Mouse (Mus musculus) kidney, postnatal 36 days (tissue): ENCODE measurements at regions not wholly inside any gene's neighbourhood (a gene's known extent, or its start where the extent isn't known, plus 50 kb on each side); places are given as distances from the start of the nearest gene placed in this dataset.

Experiments
- DNase-seq, 2 experiments: peaks; one replicate each; pipeline ENCODE4 v3.0.0; 2021 to 2022; ENCODE audit warnings: mixed read lengths in 2 of 2

DNA sequence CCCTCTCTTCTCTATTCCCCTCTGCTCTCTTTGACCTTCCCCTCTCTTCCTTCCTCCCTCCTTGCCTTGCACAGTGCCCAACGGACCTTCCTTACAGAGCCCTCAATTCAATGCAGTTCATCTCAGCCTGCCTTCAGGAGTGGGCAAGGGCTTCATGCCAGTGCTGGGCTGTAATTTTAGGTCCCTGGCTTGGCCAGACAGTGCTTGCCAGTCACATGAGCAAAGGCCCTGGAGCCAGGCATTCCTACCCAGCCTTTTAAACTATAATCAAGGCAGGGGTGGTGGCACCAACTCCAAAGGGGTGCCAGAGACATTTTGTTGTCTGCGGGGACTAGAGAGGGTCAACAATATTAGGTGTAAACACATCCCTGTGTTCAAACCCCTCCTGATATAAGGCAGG lies 150.9 kb downstream of the Efnb1 start:
- DNase-seq = no peak

DNA sequence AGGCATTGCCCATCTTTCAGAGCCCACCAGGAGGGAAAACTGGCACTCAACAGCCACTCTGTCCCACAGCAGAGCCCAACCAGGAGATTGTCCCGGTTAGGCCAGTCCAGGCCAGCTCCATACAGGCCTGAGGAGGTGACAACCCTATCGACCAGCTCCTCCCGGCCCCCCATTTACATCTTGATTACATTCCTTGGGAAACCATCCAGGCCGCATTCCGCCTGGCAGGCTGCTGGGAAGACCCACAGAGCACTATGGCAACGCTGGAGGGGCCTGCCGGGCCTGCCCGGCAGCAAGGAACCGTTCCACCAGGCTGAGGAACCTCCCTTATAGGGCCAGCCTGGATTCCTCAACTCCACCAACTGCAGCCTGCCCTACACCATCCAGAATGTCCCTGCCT lies 149.7 kb downstream of the Efnb1 start:
- peak; percentile 46 to 59 for DNase-seq

DNA sequence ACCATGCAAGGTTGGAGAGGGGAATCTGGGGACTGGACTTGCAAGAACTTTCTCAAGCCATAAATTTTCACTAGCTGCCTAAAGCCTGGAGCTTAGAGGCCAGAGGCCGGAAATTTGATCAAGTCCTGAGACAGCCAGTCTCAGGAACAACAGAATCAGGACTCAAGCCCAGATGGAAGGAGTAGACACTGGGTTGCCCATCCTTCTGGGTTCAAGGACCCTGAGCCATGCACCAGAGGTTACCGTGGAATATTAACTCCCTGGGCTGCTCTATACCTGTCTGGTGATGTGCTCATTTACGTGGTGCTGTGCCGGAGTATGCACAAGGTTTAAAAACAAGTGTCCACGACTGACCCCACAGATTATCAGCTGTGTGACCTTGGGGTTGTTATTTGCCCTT lies 145.1 kb downstream of the Efnb1 start:
- DNase-seq = no peak

DNA sequence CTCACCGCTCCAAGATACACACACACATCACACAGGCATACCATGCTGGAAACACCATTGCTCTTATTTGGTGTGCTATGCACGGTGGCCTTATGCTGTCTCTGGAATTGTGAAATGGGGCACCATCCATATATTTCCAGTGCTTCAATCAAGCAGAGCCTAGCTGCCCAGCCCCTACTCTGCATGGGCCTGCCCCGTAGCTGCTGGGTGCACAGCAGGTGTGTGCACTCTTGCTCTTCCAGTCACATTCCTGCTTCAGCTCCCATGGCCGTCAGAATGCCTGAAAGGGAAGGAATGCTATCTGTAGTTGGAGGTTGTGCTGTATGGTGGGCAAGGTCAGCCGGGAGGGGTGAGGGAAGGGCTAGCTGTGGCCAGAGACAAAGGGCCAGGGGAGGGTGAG lies 144.6 kb downstream of the Efnb1 start:
- DNase-seq = no peak

DNA sequence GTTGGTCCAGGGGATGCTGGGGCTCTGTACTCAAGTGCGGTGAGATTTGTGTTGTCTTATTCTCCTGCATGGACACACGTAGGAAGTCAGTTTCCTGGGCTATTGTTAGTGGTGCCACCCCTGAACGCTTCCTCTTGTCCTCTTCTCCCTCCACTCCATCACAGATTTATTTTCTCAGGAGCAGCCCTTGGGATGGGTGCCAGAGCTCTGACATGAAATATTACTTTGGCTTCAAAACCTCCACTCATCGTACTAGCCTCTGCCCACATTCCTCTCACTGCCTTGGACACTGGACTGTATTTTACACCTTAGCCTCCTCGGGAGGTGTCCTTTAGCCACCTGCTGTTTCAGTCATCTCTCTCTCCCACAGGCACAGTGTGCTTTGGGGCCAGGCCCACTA lies 139.6 kb downstream of the Efnb1 start:
- DNase-seq = peak; percentile 15 to 38

DNA sequence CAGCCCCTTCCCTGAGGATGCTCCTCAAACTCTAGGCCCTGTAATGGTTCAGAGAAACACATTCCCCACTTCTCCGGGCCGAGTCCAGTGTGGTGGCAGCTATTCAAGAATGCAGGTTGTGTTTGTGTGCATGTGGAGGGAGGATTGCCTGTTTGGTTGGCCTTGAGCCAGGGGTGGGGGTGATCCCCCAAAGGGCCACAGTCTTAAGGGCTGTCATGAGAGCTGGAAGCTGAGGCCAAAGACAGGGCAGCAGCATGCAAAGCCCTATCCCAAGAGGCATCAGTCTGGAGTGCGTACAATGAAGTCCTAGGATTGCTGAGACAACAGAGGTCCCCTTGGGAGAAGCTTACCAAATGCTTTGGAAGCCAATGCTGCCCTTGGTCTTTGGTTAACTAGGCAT lies 136.0 kb downstream of the Efnb1 start:
- DNase-seq = no peak

DNA sequence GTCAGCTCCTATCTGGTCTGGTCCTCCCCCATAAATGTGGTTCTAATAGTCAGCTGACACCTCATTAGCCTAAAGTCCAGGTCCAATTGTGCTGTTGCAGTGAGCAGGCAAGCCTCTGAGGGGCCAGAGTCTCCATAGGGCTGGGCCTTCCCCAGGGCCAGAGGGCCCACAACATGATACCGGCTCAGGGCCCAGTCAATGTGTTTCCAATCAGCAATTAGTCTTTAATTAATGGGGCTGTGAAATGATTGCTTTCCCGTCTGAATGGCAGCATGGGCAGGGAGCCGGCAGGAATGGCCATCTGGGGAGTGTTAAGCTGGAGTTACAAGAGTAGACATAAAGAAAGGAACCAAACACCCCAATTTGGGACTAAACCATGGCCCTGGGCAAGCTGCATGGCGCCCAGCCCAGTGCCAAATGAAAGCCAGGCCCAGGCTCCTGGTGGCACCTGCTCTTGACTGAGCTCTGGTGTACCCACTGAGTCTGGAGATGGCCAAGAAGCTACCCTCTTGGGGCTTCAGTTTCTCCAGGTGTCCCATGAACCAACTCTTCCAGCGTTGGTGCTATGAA lies 113.2 kb downstream of the Efnb1 start:
- DNase-seq = no peak

DNA sequence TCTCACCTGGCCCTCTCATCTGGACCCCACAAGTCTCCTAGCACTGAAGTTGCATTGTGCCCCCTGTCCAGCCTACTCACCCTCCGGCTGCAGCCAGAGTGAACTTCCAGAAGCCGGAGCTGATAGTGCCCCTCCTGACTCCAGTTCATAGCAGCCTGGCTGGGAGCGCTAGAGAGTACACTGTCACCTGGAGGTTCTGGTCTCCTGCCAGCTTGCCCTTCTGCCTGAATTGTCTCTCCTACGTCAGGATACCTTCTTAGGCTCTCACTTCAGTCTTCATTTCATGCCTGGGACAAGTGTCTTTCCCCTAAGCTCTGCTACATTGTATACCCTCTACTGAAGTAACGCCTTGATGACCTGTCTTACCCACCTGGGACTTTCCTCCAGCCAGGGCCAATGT lies 112.3 kb downstream of the Efnb1 start:
- no peak for DNase-seq

DNA sequence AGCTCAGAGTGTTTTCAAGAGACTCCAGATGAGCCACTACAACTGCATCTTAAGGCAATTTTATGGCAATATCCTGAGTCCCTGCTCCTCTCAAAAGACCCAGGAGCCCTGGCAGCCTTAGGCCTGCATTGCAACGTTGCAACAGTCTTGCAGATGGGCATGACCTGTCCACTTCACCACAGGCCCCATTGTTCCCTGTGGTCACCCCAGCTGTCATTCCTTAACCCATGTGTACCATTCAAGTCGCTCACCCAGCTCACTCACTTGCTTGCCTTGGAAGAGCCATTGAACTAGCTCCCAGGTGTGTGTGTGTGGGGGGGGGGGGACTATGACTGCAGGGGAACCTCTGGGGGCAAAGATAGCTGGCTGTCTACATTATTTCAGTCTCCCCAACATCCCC lies 110.8 kb downstream of the Efnb1 start:
- no peak for DNase-seq

DNA sequence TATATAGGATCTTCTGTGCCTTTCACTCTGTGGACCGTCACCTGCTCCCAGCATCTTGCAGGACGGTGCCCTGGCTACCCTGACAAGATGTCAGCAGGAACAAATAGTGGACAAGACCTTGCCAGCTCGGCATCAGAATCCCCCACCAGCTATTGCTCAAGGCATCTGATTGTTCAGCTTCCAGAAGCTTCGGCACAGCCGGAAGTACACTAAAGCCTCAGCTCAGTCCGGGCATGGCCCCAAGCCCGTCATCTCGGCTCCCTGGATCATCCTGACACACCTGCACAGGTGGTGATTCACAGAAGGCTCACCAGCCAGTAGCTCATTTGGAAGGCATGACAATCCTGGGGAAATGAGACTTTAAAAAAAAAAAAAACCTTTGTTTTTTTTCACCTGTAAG lies 110.1 kb downstream of the Efnb1 start:
- no peak for DNase-seq

DNA sequence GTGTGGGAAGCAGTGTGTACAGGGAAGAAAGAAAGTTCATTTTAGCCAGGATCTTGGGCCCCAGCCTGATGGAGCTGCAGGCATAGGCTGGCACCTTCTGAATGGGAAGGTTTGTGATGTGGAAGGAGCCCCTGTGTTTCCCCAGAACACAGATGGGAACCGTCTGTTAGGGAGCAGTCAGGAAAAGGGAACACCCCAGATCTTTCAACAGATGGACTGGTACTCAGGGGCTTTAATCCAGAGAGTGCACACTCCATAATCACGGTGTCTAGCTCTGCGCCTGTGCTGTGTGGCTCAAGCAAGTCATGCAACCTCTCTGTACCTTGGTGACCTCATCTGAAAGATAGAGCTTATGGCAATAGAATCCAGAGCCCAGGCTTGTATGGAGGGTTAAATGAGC lies 109.6 kb downstream of the Efnb1 start:
- DNase-seq = no peak

DNA sequence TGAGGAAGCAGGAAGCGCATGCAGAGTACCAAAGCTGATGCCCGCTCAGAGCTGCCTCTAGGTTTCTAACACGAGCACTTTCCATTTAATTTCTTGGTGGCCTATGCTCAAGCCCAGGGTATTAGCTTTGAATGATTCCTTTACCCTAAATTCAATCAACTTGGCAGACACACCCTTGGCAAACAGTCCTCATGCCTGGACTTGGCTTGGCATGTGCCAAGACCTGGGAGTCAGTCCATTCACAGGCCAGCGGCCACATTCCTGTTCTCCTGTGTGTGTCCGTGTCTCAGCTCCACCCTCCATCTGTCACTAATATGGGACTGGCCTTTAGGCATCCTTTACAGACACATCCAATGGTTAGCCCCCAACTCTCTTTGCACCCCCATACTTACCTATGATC lies 107.3 kb downstream of the Efnb1 start:
- no peak for DNase-seq

DNA sequence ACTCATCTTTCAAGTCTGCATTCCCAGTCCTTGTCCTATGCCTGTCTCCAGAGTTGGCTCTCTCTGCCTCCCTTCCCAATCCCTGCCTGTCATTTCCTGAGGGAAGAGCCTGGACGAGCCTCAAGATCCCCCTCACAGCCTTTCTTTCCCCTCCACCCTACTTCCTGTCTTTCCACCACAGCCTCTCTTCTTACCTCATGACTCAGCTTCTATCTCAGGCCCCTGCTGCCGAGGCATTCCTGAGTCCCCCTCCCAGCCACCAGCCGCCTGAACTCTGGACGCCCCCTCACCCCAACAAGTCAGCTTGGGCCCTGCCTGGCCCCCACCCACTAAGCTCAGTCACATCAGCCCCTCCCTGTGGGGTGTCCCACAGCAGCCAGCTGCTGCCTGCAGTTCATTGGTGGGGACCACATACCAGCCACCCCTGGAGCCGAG lies 105.8 kb downstream of the Efnb1 start:
- peak in 1 of 2 experiments; percentile 11 for DNase-seq

DNA sequence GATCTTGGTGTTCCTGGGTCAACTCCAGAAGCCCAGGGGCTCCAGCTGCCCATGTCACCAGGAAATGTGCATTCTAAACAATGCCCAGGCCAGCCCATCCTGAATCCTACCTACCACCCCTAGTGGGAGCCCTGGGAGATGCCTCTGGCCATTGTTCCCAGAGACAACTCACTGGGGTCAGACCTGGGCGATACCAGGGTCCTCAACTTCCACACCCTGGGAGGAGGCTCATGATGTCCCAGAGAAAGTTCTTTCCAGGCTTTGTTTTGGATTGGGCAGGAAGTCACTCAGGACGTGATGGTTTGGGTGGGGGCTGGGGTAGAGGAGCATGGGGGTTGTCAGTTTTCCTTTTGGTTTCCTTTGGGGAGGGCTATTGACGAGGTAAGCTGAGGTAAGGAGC lies 97.1 kb downstream of the Efnb1 start:
- peak; percentile 24 to 53 for DNase-seq

DNA sequence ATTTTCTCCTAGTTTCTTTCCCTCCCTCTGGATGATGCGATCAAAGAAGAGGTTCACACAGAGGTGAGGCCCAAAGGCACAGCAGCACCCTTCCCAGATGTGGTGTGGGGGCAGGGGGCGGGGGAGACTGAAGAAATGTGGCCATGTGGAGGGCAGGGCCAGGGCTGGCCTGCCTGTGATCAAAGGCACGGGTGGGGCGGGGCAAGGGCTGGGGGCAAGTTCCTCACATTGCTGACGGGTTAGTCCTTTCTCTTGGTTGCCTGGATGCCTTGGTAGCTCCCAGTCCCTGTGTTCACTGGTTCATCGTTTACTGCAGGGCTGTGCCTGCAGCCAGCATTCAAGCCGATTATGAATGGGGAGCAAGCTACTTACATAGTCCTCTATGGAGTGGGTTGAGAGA lies 96.4 kb downstream of the Efnb1 start:
- no peak for DNase-seq

DNA sequence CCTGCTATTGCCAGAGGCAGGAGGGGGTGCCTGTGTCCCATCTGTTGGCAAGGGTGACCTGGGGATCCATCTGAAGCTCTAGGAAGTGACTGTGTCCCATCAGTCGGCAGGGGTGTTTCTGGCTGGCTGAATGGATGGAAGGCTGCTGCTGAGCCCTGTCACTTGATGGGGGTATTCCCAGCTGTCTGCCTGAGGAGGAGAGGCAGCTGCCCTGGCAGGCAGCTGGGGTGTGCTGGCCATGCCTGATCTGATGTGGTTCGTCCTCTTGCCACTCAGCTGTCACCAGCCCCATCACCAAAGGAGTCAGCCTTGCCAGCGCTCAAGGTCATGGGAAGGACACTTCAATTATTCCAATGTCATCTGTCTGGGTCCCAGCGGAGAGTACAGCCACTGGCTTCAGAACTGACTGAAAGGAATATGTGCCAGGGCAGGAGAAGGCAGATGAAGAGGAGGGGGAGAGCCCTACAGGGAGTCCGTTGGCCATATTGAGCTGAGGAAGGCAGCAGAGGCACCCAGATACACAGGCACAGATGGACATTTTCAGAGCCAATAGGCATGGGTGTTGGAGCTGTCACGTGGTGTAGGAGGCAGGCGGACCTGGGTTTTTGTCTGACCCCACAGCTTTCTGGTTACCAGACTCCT lies 89.3 kb downstream of the Efnb1 start:
- DNase-seq = no peak

DNA sequence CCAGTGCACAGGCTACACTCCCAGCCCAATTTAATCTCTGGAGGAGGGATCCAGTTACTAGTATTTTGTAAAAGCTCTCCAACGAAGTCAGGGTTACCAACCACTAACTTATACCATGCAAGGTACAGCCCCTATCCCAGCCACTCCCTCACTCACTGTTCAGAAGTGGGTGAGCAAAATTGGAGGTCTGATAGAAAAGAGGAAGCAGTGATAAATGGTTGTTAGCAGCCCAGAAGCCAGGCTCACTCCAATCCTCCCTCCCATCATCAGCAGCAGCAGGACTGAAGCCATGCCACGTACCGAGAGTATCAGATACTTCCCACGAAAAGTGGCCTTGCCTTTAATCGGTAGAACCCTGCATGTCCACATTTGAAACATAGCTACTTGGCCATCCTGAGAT lies 86.1 kb downstream of the Efnb1 start:
- no peak for DNase-seq

DNA sequence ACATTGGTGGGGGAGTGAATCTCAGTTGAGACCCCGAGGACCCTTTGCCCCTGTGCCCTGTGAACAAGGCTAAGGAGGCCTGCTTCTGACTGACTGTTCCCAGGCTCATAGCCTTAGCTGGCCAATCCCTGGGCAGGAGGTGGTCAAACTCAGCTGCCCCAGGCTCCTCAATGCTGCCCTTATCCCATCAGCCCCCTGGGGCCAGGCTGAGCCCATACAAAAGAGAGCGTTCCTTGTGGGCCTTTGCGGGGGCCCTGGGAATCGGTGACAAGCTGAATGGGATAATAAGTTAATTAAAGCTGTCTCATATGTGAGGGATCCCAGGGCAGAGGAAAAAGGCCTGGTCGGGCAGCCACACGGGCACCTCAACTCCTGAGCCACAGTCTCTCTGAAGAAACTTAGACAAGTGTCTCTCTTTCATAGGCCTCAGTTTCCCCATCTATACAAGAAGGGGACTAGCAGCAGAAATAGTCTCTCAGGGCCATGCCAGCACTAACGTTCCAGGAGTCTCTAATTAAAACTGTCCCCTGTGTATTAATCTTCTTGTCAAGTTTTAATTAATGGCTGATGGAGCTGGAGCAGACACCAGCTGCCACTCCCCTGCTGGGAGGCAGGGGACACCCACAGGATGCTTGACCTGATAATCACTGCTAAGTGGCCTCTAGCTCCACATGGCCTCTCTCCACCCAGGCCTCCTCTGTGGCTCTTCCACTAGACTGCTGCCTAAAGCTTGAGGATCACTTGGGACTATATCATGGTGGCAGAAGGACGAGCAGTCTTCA lies 84.9 kb downstream of the Efnb1 start:
- DNase-seq = no peak

DNA sequence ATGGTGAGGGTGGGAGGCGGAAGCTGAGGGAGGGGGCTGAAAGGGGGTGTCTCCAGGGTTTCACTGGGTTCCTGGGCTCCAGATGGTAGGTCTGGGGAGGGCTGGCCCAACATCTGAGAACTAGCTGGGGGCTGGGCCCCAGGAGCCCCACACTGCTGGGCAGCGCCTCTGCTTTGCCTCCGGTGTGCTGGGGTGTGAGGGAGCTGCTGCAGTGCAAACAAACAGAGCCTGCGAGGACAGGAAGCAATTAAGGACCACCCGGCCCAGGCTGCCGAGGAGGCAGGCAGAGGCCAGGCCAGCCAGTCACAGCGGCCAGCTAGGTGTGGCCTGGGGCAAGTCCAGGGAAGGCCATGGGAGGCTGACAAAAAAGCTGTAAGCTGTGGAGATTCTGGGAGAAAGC lies 82.3 kb downstream of the Efnb1 start:
- no peak for DNase-seq

DNA sequence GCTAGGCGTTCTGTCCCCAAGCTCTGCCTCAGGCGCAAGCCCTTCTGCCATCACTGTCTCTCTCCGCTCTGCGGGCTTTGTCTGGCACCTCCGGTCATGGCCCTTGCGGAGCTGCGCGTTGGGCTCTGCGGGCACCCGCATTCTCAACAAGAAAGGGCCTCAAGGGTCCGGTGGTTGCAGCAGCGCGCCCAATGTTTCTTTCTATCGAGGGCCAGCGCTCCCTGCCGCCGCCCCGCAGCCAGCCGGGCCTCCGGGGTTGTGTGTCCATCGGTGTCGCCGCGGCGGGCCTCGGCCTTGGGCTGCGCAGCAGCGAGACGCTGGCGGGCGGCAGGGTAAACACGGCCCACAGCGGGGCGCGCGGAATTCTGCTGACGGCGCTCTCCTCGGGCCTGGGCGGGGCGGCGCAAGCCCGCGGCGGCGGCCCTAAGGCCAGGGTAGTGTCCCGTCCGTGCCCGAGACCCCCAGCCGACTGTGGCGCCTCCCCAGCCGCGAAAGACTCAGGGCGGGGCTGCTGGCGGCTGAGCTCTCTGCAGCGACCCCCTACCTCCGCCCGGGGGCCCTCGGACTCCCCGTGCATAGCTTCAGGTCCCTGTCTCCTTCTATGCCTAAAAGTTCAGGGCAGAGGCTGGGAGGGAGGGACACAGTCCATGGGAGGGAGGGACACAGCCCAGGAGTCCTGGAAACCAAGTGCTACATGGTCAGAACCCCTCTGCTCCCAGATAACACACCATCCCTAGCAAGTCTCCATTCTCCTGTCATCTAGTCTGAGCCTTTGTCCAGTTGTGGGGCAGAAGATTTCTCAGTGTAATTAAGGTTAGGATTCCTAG lies 80.9 kb downstream of the Efnb1 start:
- peak; percentile 55 to 73 for DNase-seq

DNA sequence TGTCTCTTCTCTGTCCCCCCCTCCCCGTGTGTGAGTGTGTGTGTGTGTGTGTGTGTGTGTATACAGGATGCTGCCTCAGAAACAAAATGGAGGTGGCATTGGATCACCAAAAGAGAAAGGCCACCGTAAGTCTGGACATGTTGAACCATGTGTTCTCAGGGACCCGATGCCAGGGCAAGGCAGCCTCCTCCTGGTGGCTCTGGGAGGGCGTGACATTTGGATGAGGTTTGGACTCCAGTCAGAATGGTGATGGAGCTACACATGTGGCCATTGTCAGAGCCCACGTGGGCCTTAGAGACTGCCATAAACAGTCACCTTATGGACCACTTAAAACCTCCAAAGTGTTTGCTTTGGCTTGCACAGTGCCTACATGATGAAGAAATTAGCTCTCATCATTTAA lies 80.0 kb downstream of the Efnb1 start:
- DNase-seq = no peak

DNA sequence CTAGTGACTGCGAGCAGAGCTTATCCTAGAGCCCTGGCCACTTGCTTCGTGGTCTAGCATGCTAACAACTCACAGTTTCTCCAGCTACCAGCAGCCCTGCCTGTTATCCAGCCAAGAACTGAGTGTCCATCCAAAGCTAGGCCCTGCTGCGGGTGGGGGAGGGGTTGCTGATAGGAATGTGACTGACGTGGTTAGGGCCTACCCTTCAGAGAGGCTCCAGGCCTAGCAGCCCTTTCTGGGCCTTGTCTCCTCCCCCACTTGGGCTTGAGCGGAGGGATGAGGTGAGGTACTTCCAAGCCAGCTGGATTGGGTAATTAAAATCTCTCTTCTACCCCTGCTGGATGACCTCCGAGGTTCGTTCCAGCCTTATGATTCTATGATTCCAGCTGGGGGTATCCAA lies 79.2 kb downstream of the Efnb1 start:
- DNase-seq = no peak

DNA sequence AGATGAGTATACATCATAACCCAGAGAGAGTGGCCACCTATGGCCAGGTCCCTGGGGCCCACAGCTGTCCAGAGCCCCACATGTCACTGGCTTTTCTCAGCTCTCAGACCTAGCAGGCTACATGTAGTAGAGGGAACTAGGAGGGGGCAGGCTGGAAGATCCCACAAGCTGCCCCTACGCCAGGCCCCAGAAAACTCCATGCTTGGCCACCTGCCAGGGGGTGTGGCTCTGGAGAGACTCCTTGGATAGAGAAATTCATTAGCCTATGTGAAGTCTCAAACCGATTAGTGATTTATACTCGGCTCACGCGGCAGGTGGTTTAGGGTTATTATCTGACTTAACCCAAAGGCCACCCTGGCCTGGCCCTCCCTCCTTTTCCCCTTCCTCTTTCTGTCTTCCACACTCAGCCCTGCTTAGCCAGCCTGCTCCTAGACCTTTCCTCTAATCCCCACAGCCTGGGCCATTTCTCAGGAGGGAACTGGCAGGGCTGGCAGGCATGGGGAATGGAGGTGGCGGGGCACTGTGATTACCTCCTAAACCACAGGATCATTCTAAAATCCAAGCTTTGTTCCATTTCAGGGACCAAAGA lies 77.7 kb downstream of the Efnb1 start:
- peak in 1 of 2 experiments; percentile 16 for DNase-seq
